Mouse (Mus musculus) layer of hippocampus, adult 9-10 months (tissue): ENCODE measurements around the gene Hist1h2bk.

Experiments used
- DNase-seq: peaks from one replicate; pipeline ENCODE4 v3.0.0; 2022; ENCODE audit warnings: low spot score

Gene Hist1h2bk

GRCm38 (mm10) chr13:22035267-22036148 lies at the start of gene Hist1h2bk, which contains the start of gene Hist1h2ah:
Gene Hist1h2bk (plus strand): TSS chr13:22035870.
Gene Hist1h2ah (minus strand): TSS chr13:22035568.
- peak; percentile 85 for DNase-seq

GRCm38 (mm10) chr13:21992550-21992949 lies 43.1 kb upstream of the Hist1h2bk start:
- DNase-seq, result no peak

- no peak for DNase-seq
Measured at GRCm38 (mm10) chr13:21993957-21994738, 41.5 kb upstream of the Hist1h2bk start.

GRCm38 (mm10) chr13:21994896-21995295 lies 40.8 kb upstream of the Hist1h2bk start:
- DNase-seq, result no peak

GRCm38 (mm10) chr13:21995331-21995914 lies 40.2 kb upstream of the Hist1h2bk start:
- DNase-seq, result no peak

GRCm38 (mm10) chr13:21996101-21996839 lies 39.4 kb upstream of the Hist1h2bk start:
- DNase-seq, result no peak

- no peak for DNase-seq
Measured at GRCm38 (mm10) chr13:21996840-21997185, 38.9 kb upstream of the Hist1h2bk start.

GRCm38 (mm10) chr13:21997201-21997820 lies 38.4 kb upstream of the Hist1h2bk start:
- no peak for DNase-seq

GRCm38 (mm10) chr13:21997821-21998220 lies 37.8 kb upstream of the Hist1h2bk start:
- DNase-seq, result no peak

- no peak for DNase-seq
Measured at GRCm38 (mm10) chr13:21998412-21998811, 37.3 kb upstream of the Hist1h2bk start.

GRCm38 (mm10) chr13:21999147-21999546 lies 36.5 kb upstream of the Hist1h2bk start:
- DNase-seq, result no peak

- DNase-seq, result no peak
Measured at GRCm38 (mm10) chr13:22001346-22001745, 34.3 kb upstream of the Hist1h2bk start.

GRCm38 (mm10) chr13:22001823-22002222 lies 33.8 kb upstream of the Hist1h2bk start:
- DNase-seq, result no peak

GRCm38 (mm10) chr13:22005605-22006333 lies 29.9 kb upstream of the Hist1h2bk start:
- DNase-seq, result no peak

GRCm38 (mm10) chr13:22006334-22007120 lies 29.1 kb upstream of the Hist1h2bk start:
- no peak for DNase-seq

GRCm38 (mm10) chr13:22007121-22007510 lies 28.6 kb upstream of the Hist1h2bk start:
- no peak for DNase-seq

GRCm38 (mm10) chr13:22007872-22008271 lies 27.8 kb upstream of the Hist1h2bk start:
- DNase-seq, result no peak

GRCm38 (mm10) chr13:22008707-22009106 lies 27.0 kb upstream of the Hist1h2bk start:
- DNase-seq, result no peak

- DNase-seq, result no peak
Measured at GRCm38 (mm10) chr13:22009642-22010041, 26.0 kb upstream of the Hist1h2bk start, which contains the start of gene Prss16. Gene Prss16 (minus strand): TSS chr13:22009742.

- no peak for DNase-seq
Measured at GRCm38 (mm10) chr13:22013716-22014115, 22.0 kb upstream of the Hist1h2bk start.
